Mouse (Mus musculus) CH12.LX (cell line): Measurements from ENCODE around the gene Npas2. TPM values are rescaled to one million over a fixed set of nuclear protein-coding genes. Genes with fewer than 3 reads are reported as not detected.

Experiments
- DNase-seq: peaks from one replicate; pipeline ENCODE4 v3.0.0-alpha.2; 2013; ENCODE audit errors: extremely low read depth
- H3K27ac ChIP-seq: 2 replicates; pipeline ENCODE4 v1.5.1; 2012; ENCODE audit warnings: low read depth, mild to moderate bottlenecking, control low read depth, moderate library complexity; ENCODE audit not compliant: insufficient read depth
- H3K27me3 ChIP-seq: replicated peaks from 2 replicates; pipeline ENCODE3; 2012; ENCODE audit warnings: inconsistent platforms
- H3K36me3 ChIP-seq, 2 experiments: replicated peaks in 1 of 2; 2 replicates each; pipeline versions ENCODE3 to v1.6.1; 2012; ENCODE audit warnings: inconsistent platforms in 1 of 2, low read length in 1 of 2, mild to moderate bottlenecking in 1 of 2, mixed read lengths in 1 of 2, moderate library complexity in 1 of 2; ENCODE audit not compliant: control insufficient read depth in 1 of 2, insufficient read depth in 1 of 2
- H3K4me1 ChIP-seq, 2 experiments: 2 replicates each; pipeline ENCODE4 v1.6.1; 2012; ENCODE audit warnings: inconsistent platforms in 1 of 2, moderate library complexity in 1 of 2; ENCODE audit not compliant: insufficient read depth in 2 of 2, control insufficient read depth in 1 of 2
- H3K4me2 ChIP-seq: 2 replicates; pipeline ENCODE4 v1.6.1; 2012; ENCODE audit warnings: low read depth, mild to moderate bottlenecking, control low read depth; ENCODE audit not compliant: poor library complexity, insufficient read depth, severe bottlenecking
- H3K4me3 ChIP-seq, 3 experiments: fragments of 150-350 bp in 1 of 3; sonication (generic) in 1 of 3; replicated peaks in 1 of 3; 2 replicates each; pipeline versions ENCODE3 to v1.5.1; 2011 to 2012; ENCODE audit warnings: low read depth in 2 of 3, low read length in 2 of 3, mild to moderate bottlenecking in 2 of 3, moderate library complexity in 2 of 3, control low read depth in 1 of 3, improper control_type of control experiment in 1 of 3, inconsistent platforms in 1 of 3, mixed read lengths in 1 of 3; ENCODE audit not compliant: poor library complexity in 1 of 3
- H3K79me2 ChIP-seq: replicated peaks from 2 replicates; pipeline ENCODE4 v1.6.1; 2012; ENCODE audit warnings: mild to moderate bottlenecking, moderate library complexity; ENCODE audit not compliant: control insufficient read depth, poor library complexity, insufficient read depth, severe bottlenecking; ENCODE audit errors: extremely low read depth
- H3K9ac ChIP-seq: 2 replicates; pipeline ENCODE4 v1.6.1; 2012; ENCODE audit warnings: low read depth, mild to moderate bottlenecking, control low read depth, moderate library complexity; ENCODE audit not compliant: insufficient read depth
- H3K9me3 ChIP-seq: replicated peaks from 2 replicates; pipeline ENCODE3; 2012; ENCODE audit warnings: low read length, inconsistent platforms, mixed read lengths
- BHLHE40 ChIP-seq: IDR thresholded peaks from 2 replicates; pipeline ENCODE4 v1.6.1; 2011; ENCODE audit warnings: mild to moderate bottlenecking, low read depth, low read length, improper control_type of control experiment
- CHD2 ChIP-seq: IDR thresholded peaks from 2 replicates; pipeline ENCODE4 v1.6.1; 2011; ENCODE audit warnings: low read length, improper control_type of control experiment
- CTCF ChIP-seq, 2 experiments: IDR thresholded peaks in 1 of 2; conservative IDR thresholded peaks in 1 of 2; 2 replicates each; pipeline ENCODE4 v1.5.1; 2011 to 2012; ENCODE audit warnings: low read depth in 2 of 2, low read length in 2 of 2, improper control_type of control experiment in 1 of 2, inconsistent platforms in 1 of 2, mild to moderate bottlenecking in 1 of 2, moderate library complexity in 1 of 2
- EP300 ChIP-seq: IDR thresholded peaks from 2 replicates; pipeline ENCODE4 v1.6.1; 2011; ENCODE audit warnings: low read length, improper control_type of control experiment
- HCFC1 ChIP-seq: IDR thresholded peaks from 2 replicates; pipeline ENCODE4 v1.6.1; 2012; ENCODE audit warnings: low read depth, mild to moderate bottlenecking, inconsistent platforms, low read length, improper control_type of control experiment
- IRF4 ChIP-seq: IDR thresholded peaks from 2 replicates; pipeline ENCODE4 v1.6.1; 2014; ENCODE audit warnings: low read depth, mild to moderate bottlenecking, inconsistent platforms, low read length, improper control_type of control experiment
- JUN ChIP-seq: IDR thresholded peaks from 2 replicates; pipeline ENCODE4 v1.6.1; 2011; ENCODE audit warnings: low read depth, mild to moderate bottlenecking, low read length, improper control_type of control experiment, moderate library complexity; ENCODE audit not compliant: insufficient read depth
- JUND ChIP-seq: conservative IDR thresholded peaks from 2 replicates; pipeline ENCODE4 v1.6.1; 2011; ENCODE audit warnings: low read depth, low read length, improper control_type of control experiment
- MAX ChIP-seq: IDR thresholded peaks from 2 replicates; pipeline ENCODE4 v1.6.1; 2011; ENCODE audit warnings: low read length, improper control_type of control experiment
- MAZ ChIP-seq: IDR thresholded peaks from 2 replicates; pipeline ENCODE4 v1.6.1; 2012; ENCODE audit warnings: low read depth, mild to moderate bottlenecking, inconsistent platforms, low read length, improper control_type of control experiment, moderate library complexity
- MXI1 ChIP-seq: IDR thresholded peaks from 2 replicates; pipeline ENCODE4 v1.6.1; 2011; ENCODE audit warnings: mild to moderate bottlenecking, low read depth, low read length, improper control_type of control experiment
- MYC ChIP-seq: IDR thresholded peaks from 2 replicates; pipeline ENCODE4 v1.6.1; 2011; ENCODE audit warnings: low read depth, mild to moderate bottlenecking, improper control_type of control experiment, low read length
- POLR2A ChIP-seq: IDR thresholded peaks from 2 replicates; pipeline ENCODE4 v1.6.1; 2011; ENCODE audit warnings: low read depth, mild to moderate bottlenecking, improper control_type of control experiment, low read length
- RAD21 ChIP-seq: IDR thresholded peaks from 2 replicates; pipeline ENCODE4 v1.6.1; 2011; ENCODE audit warnings: low read depth, mild to moderate bottlenecking, low read length, improper control_type of control experiment, moderate library complexity
- RCOR1 ChIP-seq: conservative IDR thresholded peaks from 2 replicates; pipeline ENCODE4 v1.6.1; 2012; ENCODE audit warnings: low read depth, mild to moderate bottlenecking, inconsistent platforms, low read length, improper control_type of control experiment
- SIN3A ChIP-seq: IDR thresholded peaks from 2 replicates; pipeline ENCODE4 v1.6.1; 2012; ENCODE audit warnings: low read length, improper control_type of control experiment, inconsistent platforms
- SMC3 ChIP-seq: IDR thresholded peaks from 2 replicates; pipeline ENCODE4 v1.6.1; 2011; ENCODE audit warnings: low read depth, low read length, improper control_type of control experiment
- TBP ChIP-seq: conservative IDR thresholded peaks from 2 replicates; pipeline ENCODE4 v1.6.1; 2011; ENCODE audit warnings: low read depth, low read length, improper control_type of control experiment
- UBTF ChIP-seq: IDR thresholded peaks from 2 replicates; pipeline ENCODE4 v1.6.1; 2012; ENCODE audit warnings: low read depth, mild to moderate bottlenecking, inconsistent platforms, low read length, improper control_type of control experiment, moderate library complexity
- ZNF384 ChIP-seq: IDR thresholded peaks from 2 replicates; pipeline ENCODE4 v1.6.1; 2012; ENCODE audit warnings: low read depth, low read length, improper control_type of control experiment, inconsistent platforms
- dilution Hi-C: fragments of 300-500 bp; cut with MboI; formaldehyde crosslinking; loops from 2 replicates; pipeline ENCODE4 v1.14.3; 2020; ENCODE audit warnings: low sequenced_read_pairs; ENCODE audit not compliant: extremely low pct_unique_long_range_greater_than_20kb, extremely low pct_ligation_motif_present
- in situ Hi-C: fragments of 300-500 bp; cut with MboI; formaldehyde crosslinking; loops from 3 replicates; pipeline ENCODE4 v1.14.3; 2019; ENCODE audit warnings: low sequenced_read_pairs, low pct_ligation_motif_present, low pct_unique_long_range_greater_than_20kb, mixed read lengths
- polyA plus RNA-seq: library from polyadenylated mRNA; unstranded; fragments of >175 nt; gene quantifications from 2 replicates; pipeline ENCODE4 v1.2.1, GENCODE M21; 2012; ENCODE audit warnings: low read depth; ENCODE audit not compliant: insufficient read length
- total RNA-seq, 2 experiments: library from RNA; depleted of rRNA; stranded (reverse); fragments of 300-350 nt in 1 of 2; fragments of >200 nt in 1 of 2; gene quantifications; 2 replicates each; pipeline ENCODE4 v1.2.3; 2012 to 2014

The Npas2 gene
- total and polyA plus RNA-seq, 3 experiments = 0.13 TPM; not detected in 2

DNA sequence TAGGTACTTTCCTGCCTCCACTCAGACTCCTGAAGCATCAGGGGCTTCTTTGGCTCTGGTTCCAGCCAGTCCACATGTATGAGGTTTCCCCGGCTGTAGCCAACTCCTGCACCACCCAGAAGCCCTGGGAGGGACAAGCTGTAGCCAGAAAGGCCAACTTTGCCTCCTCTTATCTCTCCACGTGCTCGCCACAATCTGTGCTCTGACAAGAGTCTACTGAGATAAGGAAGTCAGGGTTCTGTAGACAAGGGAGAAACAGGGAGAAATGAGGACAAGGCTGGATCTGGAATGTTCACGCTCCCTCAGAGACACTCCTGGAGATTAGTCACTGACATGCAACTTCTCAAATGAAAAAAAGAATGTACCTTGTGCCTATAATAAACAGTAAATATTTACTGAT lies 12.2 kb downstream of the Npas2 start:
- Histone ChIP-seq H3K9me3 (no peaks in the 10 kb centered on the region), H3K27me3 (no peaks in the 10 kb centered on the region), H3K4me1 (peaks cover 6 to 8% of the 10 kb centered on the region in 2 experiments), H3K4me2 (no peak overlapping the region), H3K9ac (no peak overlapping the region), H3K79me2 (no peaks in the 10 kb centered on the region), H3K4me3 (no peak overlapping the region), H3K36me3 (no peaks in the 10 kb centered on the region), H3K27ac (no peak overlapping the region)
- in situ Hi-C loops (loop anchor here (25.0 kb wide), 1 partner anchor 193 kb away; no protein-coding TSS in a partner anchor), dilution Hi-C loops (no loop called here)
- TF ChIP-seq IRF4 (no peak), MAZ (no peak), MXI1 (no peak), CHD2 (no peak), EP300 (no peak), MAX (no peak), SIN3A (no peak), CTCF (conservative IDR thresholded peaks at IDR 0.05 in 1 of 2, IDR thresholded peaks at IDR 0.05 in 1 of 2; ENCODE audit: low read depth in 2 of 2, low read length in 2 of 2) (no peak), TBP (no peak), RCOR1 (no peak)
- no peak for DNase-seq

DNA sequence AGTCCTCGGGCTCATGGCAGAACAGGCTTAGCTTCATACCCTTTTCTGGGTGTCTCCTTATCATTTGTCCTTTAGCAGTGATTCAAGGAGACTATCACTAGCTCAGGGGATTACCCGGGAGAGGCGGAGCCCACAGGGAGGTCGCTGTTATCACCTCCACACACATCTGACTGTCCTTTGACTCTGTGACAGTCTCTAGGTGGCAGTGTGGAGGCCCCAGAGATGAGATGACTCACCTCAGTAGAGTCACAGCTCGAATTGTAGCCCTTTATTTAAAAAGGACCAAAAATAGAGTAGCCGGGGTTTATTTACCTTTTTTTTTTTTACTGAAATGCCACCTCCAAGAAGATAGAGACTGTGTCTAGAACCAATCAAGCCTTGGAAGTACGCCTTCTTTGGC lies 13.4 kb downstream of the Npas2 start:
- no peaks in the 10 kb centered on the region for H3K36me3 ChIP-seq
- in situ Hi-C loops (loop anchor here (25.0 kb wide), 1 partner anchor 195 kb away; no protein-coding TSS in a partner anchor), dilution Hi-C loops (no loop called here)
- H3K4me3 ChIP-seq = no peak overlapping the region
- H3K79me2 ChIP-seq = no peaks in the 10 kb centered on the region
- H3K9me3 ChIP-seq = no peaks in the 10 kb centered on the region
- peak; percentile 64 for DNase-seq
- no peak overlapping the region for H3K27ac ChIP-seq
- H3K4me2 ChIP-seq = no peak overlapping the region
- no peak overlapping the region for H3K9ac ChIP-seq
- H3K27me3 ChIP-seq = no peaks in the 10 kb centered on the region
- H3K4me1 ChIP-seq = peaks cover 6 to 8% of the 10 kb centered on the region in 2 experiments
- TF ChIP-seq CTCF (conservative IDR thresholded peaks at IDR 0.05 in 1 of 2, IDR thresholded peaks at IDR 0.05 in 1 of 2; ENCODE audit: low read depth in 2 of 2, low read length in 2 of 2) (peak; percentile 27 to 79; a peak in 3 of 4 replicates), UBTF (no peak), RAD21 (peak; percentile 36), POLR2A (no peak), SMC3 (peak; percentile 58), JUN (peak; percentile 24; the same call in 1 of the 2 replicates), ZNF384 (peak; percentile 42), IRF4 (peak; percentile 52), JUND (peak; percentile 46), MYC (no peak), HCFC1 (no peak), BHLHE40 (no peak)
